Mouse (Mus musculus): ENCODE measurements around the gene Wnt2.

Wnt2 gene

DNA sequence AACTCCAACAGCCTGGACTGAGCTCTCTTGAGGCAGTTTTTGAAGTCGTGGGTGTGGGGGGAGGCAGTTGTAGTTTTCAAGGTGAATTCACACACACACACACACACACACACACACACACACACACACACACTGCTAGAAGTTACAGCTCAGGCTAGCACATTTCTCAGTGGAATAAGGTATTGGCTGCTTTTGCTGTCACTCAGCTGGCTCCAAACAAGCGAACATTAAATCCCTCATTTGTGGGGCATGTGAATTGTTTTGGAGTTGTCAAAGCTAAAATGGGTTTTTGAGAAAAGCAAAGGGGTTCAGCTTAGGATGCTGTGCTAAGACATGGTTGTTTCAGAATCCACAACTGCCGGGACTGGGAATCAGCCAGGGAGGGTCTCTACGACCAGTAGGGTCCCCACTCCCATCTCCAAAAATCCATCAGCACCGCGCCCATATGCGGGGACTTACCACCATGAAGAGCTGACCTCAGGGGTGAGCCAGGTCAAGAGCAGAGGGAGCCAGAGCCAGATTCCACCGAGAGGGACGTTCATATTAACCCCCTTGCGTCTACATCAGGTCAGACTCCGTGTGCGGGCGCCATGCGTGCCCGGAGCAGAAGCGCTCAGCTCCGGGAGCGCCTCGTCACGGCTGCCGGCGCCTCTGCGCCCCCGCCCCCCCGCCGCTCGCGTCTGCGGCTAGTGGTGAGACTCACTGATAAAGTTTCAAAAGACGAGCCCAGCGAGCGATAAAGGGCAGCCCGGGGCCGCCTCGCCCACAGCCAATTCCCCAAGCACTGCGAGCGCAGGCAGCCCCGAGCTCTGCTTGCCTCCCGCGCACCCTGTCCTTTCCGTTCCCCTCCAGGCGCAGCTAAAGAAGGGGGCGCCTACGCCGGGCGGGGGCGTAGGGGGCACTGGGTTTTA is at the start of gene Wnt2:
Gene Wnt2, minus strand, starts transcription at position 840 of the 911 bp plus-strand sequence.
- no peak for DNase-seq (ENCODE audit: low read depth, low spot score)

DNA sequence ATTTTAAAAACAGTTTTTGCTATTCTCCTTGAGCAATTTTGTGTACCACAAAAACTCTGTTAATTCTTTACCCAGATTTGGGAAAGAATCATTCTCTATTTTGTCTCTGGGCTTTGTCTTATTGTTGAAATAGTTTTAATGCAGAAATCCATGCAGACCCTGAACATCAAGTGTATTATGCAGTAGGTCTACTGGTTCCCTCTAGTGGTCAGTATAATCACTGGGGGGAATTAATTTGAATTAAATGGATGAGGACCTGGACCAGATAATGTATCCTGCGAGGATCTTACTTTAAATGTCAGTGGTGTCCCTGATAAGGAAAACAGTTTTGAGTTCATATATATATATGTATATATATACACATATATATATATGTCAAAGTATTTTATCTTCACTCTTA is 48.2 kb upstream of the Wnt2 start:
- peak; percentile 40 for DNase-seq (ENCODE audit: low read depth, low spot score)

DNA sequence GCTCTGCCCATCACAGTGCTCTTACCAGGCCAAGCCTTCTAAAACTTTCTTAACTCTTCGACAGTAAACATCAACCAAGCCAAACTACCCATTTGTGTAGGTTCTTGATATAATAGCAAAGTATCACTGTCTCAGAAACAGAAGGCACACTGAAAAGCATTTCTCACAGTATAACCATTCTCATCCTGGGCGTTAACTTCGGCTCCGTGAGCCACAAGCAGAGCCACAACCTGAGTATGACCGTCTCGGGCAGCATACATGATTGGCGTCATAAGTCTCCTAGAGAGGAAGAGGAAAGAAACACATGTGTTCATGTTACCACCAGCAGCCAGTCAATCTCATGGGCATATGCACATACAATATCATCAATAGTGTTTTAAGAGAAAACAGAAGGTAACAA is 46.6 kb upstream of the Wnt2 start:
- DNase-seq (ENCODE audit: low read depth, low spot score) = no peak

DNA sequence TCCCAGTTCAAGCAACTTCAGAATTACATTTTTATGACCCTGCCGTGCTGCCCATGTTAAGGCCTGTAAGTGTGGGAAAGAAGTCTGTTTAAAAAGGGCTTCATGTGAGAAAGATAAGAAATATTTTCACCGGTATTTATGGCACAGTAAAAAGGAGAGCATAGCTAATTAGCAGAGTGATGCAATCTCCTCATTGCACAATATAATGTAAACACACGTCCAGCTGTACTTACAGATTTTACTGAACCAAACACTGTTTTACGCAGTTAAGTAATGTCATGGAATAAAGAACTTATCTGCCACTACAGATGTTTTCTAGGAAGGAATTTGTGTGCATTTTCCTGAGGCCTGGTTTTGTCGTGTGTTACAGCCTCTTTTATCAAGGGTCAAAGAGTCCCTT is 46.2 kb upstream of the Wnt2 start:
- no peak for DNase-seq (ENCODE audit: low read depth, low spot score)

DNA sequence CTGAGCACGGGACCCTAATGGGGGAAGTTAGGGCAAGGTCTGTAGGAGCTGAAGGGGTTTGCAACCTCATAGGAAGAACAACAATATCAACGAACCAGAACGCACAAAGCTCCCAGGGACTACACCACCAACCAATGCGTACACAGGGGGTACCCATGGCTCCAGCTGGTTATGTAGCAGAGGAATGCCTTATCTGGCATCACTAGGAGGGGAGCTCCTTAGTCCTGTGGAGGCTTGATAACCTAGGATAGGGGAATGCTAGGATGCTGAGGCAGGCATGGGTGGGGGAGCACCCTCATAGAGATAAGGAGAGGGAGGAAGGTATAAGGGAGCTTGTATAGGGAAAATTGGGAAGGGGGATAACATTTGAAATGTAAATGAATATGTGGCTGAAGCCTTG is 27.5 kb upstream of the Wnt2 start:
- no peak for DNase-seq (ENCODE audit: low read depth, low spot score)

DNA sequence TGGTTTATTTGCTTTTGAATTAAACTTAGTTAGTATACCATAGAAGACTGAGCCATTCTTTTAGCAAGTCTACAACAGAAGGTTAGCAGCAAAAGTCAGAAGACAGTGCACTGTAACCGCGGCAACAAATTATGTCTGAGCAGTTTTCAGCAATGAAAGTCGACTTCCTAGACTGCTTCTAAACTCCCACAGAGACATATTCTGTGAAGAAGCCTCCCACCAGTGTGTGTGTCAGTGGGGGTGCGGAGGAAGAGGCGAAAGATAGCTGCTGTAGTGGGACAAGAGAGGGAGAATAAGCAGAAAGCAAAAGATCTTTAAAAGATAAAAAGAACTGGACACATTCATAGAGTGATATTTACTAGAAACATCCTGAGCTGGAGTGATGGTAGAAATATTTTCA is 21.3 kb upstream of the Wnt2 start:
- DNase-seq (ENCODE audit: low read depth, low spot score) = no peak

DNA sequence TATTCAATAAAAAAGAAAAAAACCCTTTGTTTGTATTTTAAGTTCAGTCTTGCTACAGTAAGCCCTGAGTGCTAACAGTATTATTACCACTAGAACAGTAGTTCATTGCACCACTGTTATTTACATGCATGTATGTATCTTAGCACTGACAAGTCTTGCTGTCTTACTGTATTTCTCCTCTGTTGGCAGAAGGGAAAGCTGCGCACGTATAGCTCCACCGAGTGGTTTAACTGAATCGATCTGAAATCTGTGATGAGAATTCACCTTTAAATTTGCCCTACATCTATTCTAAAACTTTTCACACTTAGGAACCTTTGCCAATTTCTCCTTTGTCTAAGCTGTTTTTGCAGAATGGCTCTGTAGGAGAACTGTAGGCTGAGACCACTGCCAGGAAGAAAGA is 13.9 kb upstream of the Wnt2 start:
- DNase-seq (ENCODE audit: low read depth, low spot score) = no peak

DNA sequence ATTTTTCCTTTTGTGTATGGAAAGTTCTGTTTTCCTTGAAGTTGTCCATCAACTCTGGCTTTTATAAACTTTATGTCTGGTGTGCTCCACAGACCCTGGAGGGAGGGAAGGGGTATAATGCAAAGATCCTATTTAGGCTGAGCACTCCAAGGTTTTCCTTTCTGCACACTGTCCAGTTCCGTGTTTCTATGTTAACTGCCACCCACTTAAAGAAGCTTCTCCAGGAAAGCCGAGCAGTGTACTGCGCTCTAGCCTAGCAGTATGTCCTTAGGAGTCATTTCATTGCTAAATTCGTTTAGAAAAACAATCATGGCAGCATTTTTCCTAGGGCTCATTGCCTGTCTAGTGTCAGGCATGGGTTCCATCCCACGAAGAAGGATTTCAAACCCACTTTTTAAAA is 12.8 kb upstream of the Wnt2 start:
- no peak for DNase-seq (ENCODE audit: low read depth, low spot score)

DNA sequence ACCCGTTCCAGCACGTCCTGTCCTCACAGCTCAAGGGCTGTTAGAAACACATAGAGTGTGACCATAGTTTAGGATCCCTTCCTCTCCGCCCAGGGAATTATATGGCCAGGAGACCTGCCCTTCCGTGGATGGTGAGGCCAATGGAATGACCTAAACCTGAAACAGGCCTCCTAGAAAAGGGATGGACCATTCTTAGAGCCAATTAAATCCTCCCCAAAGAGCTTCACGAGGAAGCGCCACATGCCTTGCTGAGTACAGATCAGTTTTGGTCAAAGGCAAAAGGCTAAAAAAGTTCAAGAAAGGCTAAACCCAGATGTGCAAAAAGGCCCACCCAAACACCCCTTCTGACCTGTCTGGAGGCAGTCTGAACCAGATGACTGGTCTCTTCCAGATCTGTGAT is 1.9 kb upstream of the Wnt2 start:
- DNase-seq (ENCODE audit: low read depth, low spot score) = no peak

DNA sequence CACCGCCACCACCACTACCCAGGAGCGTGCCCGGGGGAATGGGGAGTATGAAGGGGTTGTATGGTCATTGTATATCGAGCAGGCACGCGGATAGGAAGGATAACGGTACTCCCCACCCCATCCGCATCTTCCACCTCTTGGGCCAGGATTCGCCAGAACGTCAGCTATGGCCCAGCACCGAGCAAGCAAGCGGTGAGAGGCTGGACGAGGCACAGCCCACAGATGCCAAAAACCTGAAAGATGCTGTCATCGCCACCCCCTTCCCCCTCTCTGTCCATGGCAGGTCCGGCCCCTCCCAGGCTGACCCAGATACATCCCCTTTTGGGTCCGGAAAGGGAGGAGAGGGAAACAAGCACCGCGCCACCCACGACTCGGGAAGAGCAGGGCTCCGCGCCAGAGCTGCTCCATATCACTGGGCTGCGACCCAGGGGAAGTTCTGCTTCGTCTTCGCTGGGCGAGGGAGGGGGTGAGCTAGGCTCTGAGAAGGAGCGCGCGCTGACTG is 1.2 kb upstream of the Wnt2 start:
- no peak for DNase-seq (ENCODE audit: low read depth, low spot score)

DNA sequence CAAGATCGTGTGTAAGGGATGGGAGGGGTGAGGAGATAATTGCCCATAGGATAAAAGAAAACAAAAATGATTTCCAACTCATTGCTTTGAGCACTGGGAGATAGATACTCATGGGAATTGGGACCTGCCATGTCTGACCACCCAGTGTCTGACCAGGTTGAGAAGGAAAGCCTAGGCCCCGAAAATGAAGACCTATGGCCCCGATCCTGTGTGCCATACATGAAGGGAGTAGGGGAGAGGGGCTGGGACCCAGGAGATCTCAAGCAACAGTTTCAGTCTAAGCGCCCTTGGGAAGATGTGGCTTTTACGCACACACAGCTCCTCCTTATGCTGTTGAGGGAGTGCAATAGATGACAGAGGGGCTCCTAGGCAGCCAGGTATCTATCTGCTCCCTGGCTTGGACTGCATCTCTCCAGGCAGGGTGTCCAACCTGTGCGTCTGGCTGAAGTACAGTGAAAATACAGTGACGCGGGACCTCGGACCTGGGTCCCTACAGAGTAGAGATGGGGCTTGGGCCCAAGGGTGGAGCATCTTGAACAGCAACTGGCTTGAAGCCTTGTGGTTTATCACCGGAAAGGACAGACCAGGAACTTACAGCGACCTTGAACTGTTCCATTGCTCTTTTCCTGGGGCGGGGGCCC is 603 bp upstream of the Wnt2 start:
- no peak for DNase-seq (ENCODE audit: low read depth, low spot score)

DNA sequence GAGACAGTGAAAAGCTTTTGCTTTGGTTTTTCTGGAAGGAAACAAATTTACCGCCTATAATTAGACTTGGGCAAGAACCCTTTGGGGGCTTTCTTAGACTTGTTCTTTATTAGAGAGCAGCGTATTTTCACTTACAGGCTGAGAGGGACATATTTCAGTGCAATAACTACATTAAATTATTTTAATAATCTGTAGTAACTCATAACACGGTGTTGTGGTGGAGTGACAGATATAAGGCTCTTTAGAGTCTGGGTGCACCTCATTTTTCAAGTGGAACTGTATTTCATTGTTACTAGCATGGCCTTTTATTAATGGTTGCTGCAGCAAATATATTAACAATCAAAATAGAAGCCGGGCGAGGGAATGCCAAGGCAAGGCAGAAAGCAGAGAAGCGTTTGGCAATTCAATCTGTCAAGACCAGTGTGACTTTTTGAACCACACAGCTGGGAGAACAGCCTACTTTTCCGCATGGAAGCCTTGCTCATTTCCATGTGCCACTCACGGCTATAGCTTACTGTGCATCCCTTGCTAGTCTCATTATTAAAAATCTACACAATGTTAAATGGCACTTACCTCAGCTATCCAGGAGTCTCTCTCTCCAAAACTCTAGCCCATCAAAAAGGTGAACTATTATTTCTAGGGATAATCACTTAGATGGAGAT is 6.1 kb downstream of the Wnt2 start:
- DNase-seq (ENCODE audit: low read depth, low spot score) = no peak

DNA sequence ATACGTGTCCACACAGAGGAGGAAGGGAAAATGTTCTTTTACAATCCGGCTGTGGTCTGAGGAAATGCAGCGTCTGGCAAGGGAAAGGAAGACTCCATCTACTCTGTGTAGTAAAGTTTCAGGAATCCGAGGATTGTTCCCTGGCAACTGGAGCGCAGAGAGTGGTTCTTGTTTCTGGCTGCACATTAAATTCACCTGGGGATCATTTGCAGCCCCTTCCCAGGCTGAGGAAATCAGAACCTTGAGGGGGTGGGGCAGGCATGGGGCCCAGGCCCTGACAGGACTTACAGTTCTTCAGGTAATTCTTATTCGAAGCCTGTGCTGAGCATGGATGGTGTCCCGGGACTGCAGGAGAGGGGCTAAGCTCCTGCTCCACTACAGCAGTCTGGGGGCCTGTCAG is 17.0 kb downstream of the Wnt2 start:
- no peak for DNase-seq (ENCODE audit: low read depth, low spot score)

DNA sequence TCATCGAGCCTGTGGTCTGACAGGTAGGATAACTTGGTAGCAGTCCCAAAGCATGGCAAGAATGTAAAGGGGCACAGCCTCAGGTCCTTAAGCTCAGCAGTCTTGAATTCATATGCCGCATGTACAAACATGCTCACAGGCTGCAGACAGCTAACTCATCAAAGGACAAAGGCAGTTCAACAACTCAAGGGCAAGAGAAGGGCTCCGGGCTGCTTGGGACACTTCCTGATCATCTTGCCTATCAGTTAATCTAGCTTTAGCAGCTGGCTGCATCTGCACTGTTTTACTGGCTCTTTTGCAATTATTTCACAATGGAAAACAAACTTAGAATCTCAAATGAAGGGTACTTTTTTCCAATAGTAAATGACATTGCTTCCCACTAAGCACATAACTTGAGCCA is 23.0 kb downstream of the Wnt2 start:
- DNase-seq (ENCODE audit: low read depth, low spot score) = no peak

DNA sequence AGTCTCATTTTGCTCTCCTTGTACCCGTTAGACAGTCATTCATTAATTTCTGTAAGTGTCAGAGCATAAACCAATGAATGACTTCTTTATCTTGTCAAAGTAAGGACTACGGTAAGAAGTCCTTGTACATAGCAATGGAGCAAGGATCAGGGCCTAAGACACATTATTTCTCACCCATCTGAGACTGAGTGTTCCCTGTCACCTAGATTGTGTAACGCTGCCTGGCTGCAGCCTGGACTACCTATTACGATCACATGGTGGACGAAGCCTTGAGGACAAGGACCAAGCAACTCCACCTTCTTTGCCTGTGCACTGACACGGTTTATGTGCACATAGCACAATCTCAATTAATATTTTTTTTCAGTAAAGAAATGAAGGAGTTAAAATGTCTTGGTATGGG is 28.3 kb downstream of the Wnt2 start:
- no peak for DNase-seq (ENCODE audit: low read depth, low spot score)

DNA sequence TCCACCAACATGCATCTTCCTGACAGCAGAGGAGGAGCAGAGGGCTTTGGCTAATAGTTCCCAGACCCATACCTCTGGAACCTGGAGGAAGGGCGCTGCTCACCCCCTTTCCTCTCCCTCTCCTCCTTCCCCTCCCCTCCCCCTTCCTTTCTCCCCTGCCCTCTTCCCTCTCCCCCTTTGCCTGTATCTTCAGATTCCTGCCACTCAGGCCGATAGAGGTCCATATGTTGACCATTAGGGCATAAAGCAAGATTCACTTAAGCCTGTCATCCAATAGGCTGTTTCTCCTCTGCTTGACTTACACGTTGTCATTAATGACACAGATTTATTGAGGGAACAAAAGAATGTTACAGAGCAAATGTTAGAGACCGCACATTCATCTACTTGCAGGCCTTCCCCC is 31.9 kb downstream of the Wnt2 start:
- no peak for DNase-seq (ENCODE audit: low read depth, low spot score)

DNA sequence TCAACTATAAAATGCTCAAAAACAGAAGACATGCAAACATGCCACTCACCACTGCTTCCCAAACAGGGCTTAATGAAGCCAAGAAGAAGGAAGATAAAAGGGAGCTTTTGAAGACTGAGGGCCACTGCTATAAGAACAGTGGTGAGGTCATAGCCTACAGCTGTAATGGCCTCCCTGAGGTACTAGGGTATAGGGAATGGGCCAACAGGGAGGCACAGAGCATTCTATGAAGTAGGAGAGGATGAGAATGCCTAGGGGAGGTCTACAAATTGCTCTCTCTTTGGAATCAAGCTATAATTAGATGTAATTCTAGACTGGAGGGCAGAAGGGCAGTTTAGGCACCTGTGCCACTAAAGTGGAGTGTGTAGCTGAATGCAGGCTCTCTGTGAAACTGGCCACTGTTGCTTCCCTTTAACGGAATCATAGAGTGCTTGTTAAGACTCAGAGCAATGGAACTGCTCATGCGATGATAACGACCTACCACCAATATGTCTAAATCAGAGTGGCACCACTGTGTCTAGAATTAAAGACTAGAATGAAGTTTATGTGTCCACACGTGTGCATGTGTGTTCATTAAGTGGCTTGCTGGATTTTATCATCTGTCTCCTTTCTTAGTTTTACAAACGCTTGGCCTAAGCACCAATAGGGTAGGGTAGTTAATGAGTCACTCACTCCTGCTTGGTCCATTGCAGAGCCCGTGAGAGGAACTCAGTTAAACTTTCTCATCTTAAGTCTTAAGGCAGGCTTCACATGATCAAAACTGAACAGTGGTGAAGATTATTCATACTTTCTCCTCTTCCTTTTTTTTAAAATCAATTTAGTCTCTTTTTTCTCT is 35.2 kb downstream of the Wnt2 start:
- no peak for DNase-seq (ENCODE audit: low read depth, low spot score)

DNA sequence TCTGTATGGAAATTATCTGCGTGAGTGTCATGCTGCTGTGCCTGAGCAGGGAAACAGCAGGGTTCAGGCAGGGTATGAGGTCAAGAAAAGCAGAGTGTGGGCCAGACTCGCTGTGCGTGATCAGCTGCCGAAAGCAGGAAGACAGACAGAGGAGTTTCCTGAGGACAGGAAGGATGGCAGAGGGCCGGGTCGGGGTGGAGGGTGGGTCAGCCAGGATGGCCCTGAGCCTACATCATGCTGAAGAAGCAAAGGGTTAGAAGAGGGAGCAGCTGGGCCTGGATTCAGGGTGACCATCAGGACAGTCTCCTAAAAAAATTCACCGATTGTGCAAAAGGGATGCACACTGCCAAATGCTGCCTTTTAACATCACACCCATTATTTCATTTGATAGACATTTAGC is 38.8 kb downstream of the Wnt2 start:
- DNase-seq (ENCODE audit: low read depth, low spot score) = no peak

DNA sequence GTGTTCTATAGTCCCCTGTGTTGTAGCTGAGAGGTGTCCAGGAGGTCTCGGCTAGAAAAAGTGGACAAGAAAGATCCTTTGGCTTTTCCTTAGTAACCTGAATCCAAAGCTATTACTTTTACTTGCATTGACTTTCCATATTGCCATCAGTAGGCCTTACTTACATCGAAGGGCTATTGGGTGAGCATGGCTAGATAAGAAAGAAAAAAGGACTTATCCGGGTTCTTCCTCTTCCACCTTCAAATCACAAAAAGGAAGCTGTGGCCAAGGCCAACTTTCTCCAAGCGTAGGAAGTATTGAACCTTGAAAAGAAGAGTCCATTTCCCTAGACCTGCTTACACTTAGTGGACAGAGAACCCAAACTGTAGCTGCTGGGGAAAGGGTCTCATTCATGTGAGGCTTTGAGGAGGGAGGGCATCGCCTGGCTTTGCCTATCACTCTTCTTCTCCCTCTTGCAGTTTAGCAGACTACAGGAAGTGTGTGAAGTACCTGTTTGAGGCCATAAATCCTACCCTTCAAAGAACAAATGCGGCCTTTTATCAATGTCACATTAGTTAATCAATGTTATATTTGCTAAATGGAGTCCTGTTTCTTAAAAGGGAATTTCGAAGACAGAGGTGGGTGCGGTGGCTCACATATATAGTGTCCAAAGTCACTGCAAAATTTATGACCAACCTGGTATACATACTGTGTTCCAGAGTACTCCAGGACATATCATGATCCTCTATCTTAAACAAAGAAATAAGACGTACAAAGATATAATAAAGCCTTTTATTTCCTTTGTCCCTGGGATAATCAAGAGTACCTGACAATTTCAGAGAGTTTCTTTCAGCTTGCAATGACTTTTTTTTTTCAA is 40.0 kb downstream of the Wnt2 start:
- DNase-seq (ENCODE audit: low read depth, low spot score) = no peak

DNA sequence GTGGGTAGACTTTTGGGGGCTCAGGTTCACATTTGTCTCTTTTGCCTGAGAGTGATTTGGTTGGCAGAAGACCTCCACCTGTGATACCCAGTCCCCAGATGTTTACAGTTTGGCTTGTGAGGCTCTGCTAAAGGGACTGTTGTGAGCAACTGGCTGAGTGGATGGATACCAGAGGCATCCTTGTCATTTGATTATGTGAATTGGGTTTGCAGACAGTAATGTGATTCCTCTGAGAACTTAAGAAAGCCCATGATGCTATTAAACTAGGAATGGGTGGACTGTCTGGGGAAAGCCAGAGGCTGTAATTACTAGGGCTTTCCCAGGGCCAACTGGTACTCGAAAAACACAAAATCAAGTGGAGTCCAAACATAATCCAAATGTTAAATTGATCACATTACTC is 51.0 kb downstream of the Wnt2 start:
- DNase-seq (ENCODE audit: low read depth, low spot score) = no peak

DNA sequence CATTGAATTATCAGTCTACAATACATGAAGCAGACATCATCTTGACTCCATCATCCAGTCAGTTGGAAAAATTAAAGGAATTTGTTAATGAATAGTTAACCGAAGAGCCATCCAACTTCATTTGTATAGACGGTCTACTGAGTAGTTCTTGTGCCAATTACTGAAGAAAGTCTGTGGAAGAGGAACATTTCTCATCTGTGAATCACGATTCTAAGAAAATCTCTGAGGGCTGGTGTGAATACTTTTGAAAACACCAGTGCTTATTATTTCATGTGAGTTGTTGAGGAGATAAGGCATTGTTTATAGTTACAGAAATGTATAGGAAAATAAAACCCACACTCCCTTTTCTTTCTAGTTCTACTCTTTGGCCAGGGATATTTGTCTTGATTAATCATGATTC is 51.5 kb downstream of the Wnt2 start:
- DNase-seq (ENCODE audit: low read depth, low spot score) = no peak

Data from forelimb bud, embryonic 11.5 days (tissue).